Mouse (Mus musculus): ENCODE results near the gene Clba1.

DNA sequence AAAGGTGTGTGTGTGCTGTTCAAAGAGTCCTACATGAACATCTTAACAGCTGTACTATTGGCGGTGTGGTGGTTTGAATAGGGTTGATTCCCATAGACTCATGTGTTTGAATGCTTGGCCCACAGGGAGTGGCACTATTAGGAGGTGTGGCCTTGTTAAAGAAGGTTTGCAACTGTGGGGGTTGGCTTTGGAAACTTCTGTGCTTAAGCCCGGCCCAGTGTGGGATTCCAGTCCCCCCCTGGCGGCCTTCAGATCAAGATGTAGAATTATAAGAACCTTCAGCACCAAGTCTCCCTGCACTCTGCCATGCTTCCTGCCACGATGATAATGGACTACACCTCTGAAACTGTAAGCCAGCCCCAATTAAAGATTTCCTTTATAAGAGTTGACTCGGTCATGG, 23.7 kb downstream of the Clba1 start:
- TF ChIP-seq CTCF (conservative IDR thresholded peaks at IDR 0.05; ENCODE audit: insufficient read depth, insufficient read length, low read depth, low read length), result no peak
- no peak for TF ChIP-seq POLR2A (IDR thresholded peaks at IDR 0.05; ENCODE audit: low read depth, low read length)
